Mouse (Mus musculus): ENCODE results near the gene Grik5. TPM values are rescaled to one million over a fixed set of nuclear protein-coding genes. Genes with fewer than 3 reads are reported as not detected.

The Grik5 gene
- total RNA-seq, 2 experiments from 2014 or later = 204 to 219 TPM

- DNase-seq = no peak
- intact Hi-C loops (cut with DNase I) = no loop called here
Measured at GRCm38 (mm10) chr7:25000211-25000610, 71.9 kb downstream of the Grik5 start.

DNA sequence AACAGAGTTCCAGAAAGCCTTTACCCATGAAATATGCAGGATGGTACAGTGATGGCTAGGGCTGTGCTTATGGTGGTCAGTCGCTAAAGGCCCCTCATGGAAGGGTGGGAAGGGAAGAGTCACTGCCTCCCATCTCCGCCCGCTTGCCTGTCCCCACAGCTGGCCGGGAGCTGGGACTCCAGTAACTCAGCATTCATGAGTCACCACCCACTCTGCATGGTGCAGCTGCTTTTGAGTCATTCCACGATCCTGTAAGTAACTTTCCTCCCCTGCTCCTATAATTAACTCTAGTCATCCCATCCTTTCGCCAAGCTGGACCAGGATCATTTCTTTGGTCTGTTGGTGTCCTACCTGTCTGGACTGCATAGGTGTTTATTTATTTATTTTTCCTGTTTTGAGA, 79.1 kb downstream of the Grik5 start:
- DNase-seq = no peak
- intact Hi-C loops (cut with DNase I) = no loop called here

GRCm38 (mm10) chr7:24990478-24990877, 81.7 kb downstream of the Grik5 start:
- DNase-seq = no peak
- intact Hi-C loops (cut with DNase I) = no loop called here

DNA sequence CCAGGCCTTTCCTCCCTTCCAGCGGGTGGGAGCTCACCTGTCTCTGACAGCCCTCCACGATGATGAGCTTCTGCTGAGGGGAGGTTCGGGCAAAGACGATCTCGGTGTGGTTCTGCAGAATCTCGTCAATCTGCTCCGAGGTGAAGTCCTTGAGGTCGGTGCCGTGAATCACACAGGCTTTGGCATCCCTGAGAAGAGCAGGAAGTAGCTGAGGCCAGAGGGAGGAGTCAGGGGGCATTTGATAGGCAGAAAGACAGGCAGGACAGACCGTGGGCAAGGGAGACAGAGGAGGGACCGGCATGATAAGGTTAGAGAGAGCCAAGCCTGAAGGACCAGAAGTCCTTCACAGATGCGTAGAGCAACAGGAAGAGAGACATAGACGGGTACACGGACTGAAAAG, 84.2 kb downstream of the Grik5 start:
- intact Hi-C loops (cut with DNase I) = no loop called here
- no peak for DNase-seq

- DNase-seq = no peak
Measured at GRCm38 (mm10) chr7:24985799-24986198, 86.3 kb downstream of the Grik5 start.

DNA sequence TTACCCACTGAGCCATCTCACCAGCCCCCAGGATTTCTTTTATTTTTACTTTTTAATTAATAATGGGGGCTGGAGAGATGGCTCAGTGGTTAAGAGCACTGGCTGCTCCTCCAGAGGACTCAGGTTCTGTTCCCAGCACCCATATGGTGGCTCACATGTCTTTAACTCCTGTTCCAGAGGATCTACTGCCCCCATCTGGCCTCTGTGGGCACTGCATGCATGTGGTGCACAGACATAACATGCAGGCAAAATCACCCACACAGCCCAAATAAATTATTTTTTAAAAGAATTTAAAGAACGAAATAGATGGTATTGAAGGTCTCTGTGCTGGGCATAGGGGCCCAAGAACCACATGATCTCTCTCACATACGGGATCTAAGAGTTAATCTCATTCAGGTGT, 87.8 kb downstream of the Grik5 start:
- no peak for DNase-seq
- intact Hi-C loops (cut with DNase I) = no loop called here

More at GRCm38 (mm10) chr7:24985799-24986198, 86.3 kb downstream of the Grik5 start:
- intact Hi-C loops (cut with DNase I) = no loop called here

GRCm38 (mm10) chr7:24983396-24983795, 88.8 kb downstream of the Grik5 start:
- intact Hi-C loops (cut with DNase I) = no loop called here
- DNase-seq = no peak

- intact Hi-C loops (cut with DNase I) = no loop called here
Measured at GRCm38 (mm10) chr7:24980439-24980838, 91.7 kb downstream of the Grik5 start.

DNA sequence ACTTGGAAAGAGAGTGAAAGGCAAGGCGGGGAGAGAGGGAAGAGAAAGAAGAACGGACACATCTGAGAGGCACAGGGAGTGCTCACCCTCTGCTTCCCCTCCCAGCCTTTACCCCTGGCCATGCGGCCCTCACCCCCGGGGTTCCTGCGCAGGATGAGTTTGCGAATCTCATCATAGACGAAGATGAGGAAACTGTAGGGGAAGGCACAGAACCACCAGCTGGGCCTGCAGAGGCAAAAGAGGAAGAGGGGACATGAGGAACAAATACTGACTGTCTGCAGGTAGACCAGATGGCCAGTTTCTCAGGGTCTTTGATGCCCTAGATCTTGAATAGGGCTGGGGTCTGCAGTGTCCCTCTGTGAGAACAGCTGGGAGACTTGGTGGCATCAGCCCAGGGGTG, 93.4 kb downstream of the Grik5 start:
- intact Hi-C loops (cut with DNase I) = no loop called here
- no peak for DNase-seq

More at GRCm38 (mm10) chr7:24980439-24980838, 91.7 kb downstream of the Grik5 start:
- no peak for DNase-seq

- intact Hi-C loops (cut with DNase I) = no loop called here
Measured at GRCm38 (mm10) chr7:24974893-24975595, 97.1 kb downstream of the Grik5 start.

GRCm38 (mm10) chr7:24973902-24974301, 98.2 kb downstream of the Grik5 start:
- intact Hi-C loops (cut with DNase I) = no loop called here
- DNase-seq = no peak

More at GRCm38 (mm10) chr7:24974893-24975595, 97.1 kb downstream of the Grik5 start:
- DNase-seq = peak; percentile 52

- no peak for DNase-seq
- intact Hi-C loops (cut with DNase I) = no loop called here
Measured at GRCm38 (mm10) chr7:24973208-24973607, 98.9 kb downstream of the Grik5 start.

- intact Hi-C loops (cut with DNase I) = no loop called here
Measured at GRCm38 (mm10) chr7:24971972-24972893, 99.9 kb downstream of the Grik5 start, which contains the start of gene Rabac1. Rabac1 (minus strand) TSS chr7:24972754.

DNA sequence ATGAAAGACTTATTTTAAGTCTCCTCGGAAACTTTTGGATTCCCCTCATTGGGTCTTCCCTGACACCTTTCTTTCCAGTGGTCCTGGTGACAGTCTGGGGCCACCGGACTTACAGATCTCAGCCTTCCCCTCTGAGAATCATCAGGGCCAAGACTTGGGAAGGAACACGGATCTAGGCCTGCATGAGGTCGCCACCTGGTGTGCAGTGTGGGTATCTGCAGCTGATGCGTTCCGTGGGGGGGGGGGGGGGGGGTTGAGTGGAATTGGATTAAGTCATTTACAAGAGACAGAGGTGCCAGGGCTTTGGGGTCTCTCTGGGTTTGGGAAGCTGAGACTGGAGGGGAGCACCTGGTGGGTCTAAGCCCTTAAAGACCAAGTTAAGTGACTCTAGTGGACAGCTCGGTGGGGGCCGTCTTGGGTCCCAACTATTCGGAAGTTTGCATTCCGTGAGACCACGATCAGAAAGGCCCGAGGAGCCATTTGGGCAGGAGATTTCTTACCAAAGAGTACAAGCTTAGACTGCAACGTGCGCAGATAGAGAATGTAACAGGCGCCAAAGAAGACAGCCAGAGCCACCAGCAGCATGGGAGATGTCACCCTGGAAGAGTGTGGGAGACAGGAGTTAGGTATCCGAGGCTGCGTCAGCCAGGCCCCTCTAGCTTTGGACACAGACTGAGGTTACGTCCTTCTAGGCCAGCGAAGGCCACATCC, 100.7 kb downstream of the Grik5 start:
- intact Hi-C loops (cut with DNase I) = no loop called here
- DNase-seq = peak; percentile 66

More at GRCm38 (mm10) chr7:24971972-24972893, 99.9 kb downstream of the Grik5 start, which contains the start of gene Rabac1:
- DNase-seq = peak; percentile 88

DNA sequence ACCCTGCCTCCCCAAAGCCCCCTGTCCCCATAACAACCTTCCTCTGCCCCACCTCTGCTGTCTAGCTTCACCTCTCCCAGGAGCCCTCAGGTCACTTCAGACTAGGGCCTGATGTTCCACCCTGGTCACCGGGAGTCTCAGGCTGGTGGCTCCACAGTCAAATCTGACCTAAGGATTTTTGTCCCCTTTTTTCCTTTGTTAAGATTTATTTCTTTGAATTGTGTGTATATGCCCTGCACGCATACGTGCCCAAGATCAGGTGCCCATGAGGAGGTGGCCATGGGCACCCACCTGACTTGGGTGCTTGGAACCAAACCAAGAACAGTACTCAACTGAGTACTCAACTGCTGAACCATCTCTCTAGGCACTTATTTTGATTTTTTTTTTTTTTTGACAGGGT, 101.8 kb downstream of the Grik5 start:
- DNase-seq = no peak
- intact Hi-C loops (cut with DNase I) = no loop called here

DNA sequence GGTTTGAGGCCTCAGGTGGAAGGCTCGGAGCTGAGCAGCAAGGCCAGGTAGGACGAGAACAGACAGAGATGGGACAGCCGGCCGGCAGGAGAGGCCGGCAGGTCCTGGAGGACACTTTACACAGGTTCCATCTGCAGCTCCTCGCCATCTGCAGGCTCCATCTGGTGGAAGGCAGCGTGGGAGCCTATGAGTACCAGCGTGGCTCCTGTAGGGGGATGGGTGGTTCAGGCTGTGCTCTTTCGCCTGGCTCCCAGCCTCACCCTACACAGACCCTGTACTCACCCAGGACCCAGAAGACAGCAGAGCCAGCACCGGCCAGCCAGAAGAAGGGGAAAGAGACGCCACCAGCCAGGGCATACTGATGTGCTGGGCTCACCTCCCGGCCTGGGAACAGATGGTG, 102.3 kb downstream of the Grik5 start:
- peak; percentile 56 for DNase-seq
- intact Hi-C loops (cut with DNase I) = loop anchor here (5.0 kb wide), 1 partner anchor 78 kb away; no protein-coding TSS in a partner anchor

GRCm38 (mm10) chr7:24968463-24968862, 103.7 kb downstream of the Grik5 start:
- DNase-seq = no peak
- intact Hi-C loops (cut with DNase I) = loop anchor here (5.0 kb wide), 1 partner anchor 76 kb away; no protein-coding TSS in a partner anchor

GRCm38 (mm10) chr7:24967966-24968365, 104.2 kb downstream of the Grik5 start:
- DNase-seq = no peak
- intact Hi-C loops (cut with DNase I) = loop anchor here (5.0 kb wide), 1 partner anchor 76 kb away; no protein-coding TSS in a partner anchor

GRCm38 (mm10) chr7:24964897-24965535, 107.1 kb downstream of the Grik5 start:
- intact Hi-C loops (cut with DNase I) = loop anchor here (5.0 kb wide), 1 partner anchor 73 kb away; no protein-coding TSS in a partner anchor

GRCm38 (mm10) chr7:24964288-24964687, 107.9 kb downstream of the Grik5 start:
- DNase-seq = no peak

More at GRCm38 (mm10) chr7:24964897-24965535, 107.1 kb downstream of the Grik5 start:
- DNase-seq = peak; percentile 82

More at GRCm38 (mm10) chr7:24964288-24964687, 107.9 kb downstream of the Grik5 start:
- intact Hi-C loops (cut with DNase I) = no loop called here
